Mouse (Mus musculus) gastrocnemius, postnatal 36 days (tissue): Measurements from ENCODE around the gene Rps4x. TPM values are rescaled to one million over a fixed set of nuclear protein-coding genes. Genes with fewer than 3 reads are reported as not detected.

Source experiments
- DNase-seq, 2 experiments: peaks; one replicate each; pipeline ENCODE4 v3.0.0; 2022
- intact Hi-C: fragments of 180-260 bp; cut with DNase I; formaldehyde crosslinking; loops from one replicate; pipeline ENCODE4 v1.15.1; 2025
- total RNA-seq, 2 experiments: library from RNA; stranded (reverse); gene quantifications; 2 replicates each; pipeline ENCODE4 v1.2.3; 2021

Rps4x gene
- total RNA-seq, 2 experiments from 2014 or later = 438 to 509 TPM

DNA sequence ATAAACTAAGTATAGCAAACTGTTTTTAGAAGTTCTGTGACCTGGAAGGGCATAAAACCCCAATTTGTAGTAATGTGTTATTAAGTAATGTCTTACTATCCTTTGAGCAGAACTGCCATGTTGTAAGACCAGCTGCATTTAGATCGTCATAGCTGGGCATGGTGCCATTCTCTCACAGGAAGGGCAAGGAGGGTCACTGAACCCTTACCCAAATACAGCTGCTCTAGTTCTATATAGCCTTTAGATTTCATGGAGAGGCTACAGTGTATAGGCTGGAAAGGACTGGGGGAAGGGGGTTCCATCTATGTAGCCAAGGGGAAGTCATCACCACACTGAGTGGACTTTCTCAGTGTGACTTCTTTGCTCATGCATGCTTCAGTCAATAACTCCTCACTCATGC is 48.0 kb downstream of the Rps4x start:
- intact Hi-C loops = no loop called here
- DNase-seq = no peak

Other genes starting within 250 kb of the Rps4x start
- under 1 TPM; 0.66 to 0.81 TPM for gene Rtl5, start 118.1 kb downstream of the Rps4x start, total RNA-seq
- gene Pin4, start 69.9 kb downstream of the Rps4x start, total RNA-seq = 10 to 100 TPM; 21.3 to 33.1 TPM
- gene Ercc6l, start 32.3 kb downstream of the Rps4x start, total RNA-seq = under 1 TPM; 0.12 to 0.15 TPM
- 1 to 10 TPM in 1 of 2 experiments, under 1 TPM in 1; 0.79 to 1.5 TPM for gene Cited1, start 62.8 kb upstream of the Rps4x start, total RNA-seq